Mouse (Mus musculus) embryonic facial prominence, embryonic 14.5 days (tissue): ENCODE results near the gene Ranbp10. TPM values are rescaled to one million over a fixed set of nuclear protein-coding genes. Genes with fewer than 3 reads are reported as not detected.
"Not testable (repeated sequence)": the region's sequence is repeated elsewhere in the genome, so short reads cannot be mapped to it uniquely, and the experiment has no call there.

ENCODE experiments used
- ATAC-seq: fragments of 200-750 bp; cut with Nextera tagmentation; 2 replicates; pipeline ENCODE4 v1.8.0; 2017; ENCODE audit warnings: low read depth, moderate number of reproducible peaks, moderate TSS enrichment
- DNase-seq: peaks from one replicate; pipeline ENCODE4 v3.0.0-alpha.2; 2015; ENCODE audit warnings: low spot score
- H3K27ac ChIP-seq: fragments of 300-500 bp; sonication (generic); replicated peaks from 2 replicates; pipeline ENCODE4 v1.5.1; 2014; ENCODE audit warnings: low read depth, mild to moderate bottlenecking, low read length, moderate library complexity
- H3K27me3 ChIP-seq: fragments of 300-500 bp; sonication (generic); replicated peaks from 2 replicates; pipeline ENCODE4 v1.6.1; 2014; ENCODE audit warnings: low read length; ENCODE audit not compliant: control insufficient read depth, insufficient read depth
- H3K36me3 ChIP-seq: fragments of 300-500 bp; sonication (generic); 2 replicates; pipeline ENCODE4 v1.6.1; 2014; ENCODE audit warnings: low read length, mixed read lengths; ENCODE audit not compliant: control insufficient read depth, insufficient read depth
- H3K4me1 ChIP-seq: fragments of 300-500 bp; sonication (generic); 2 replicates; pipeline ENCODE4 v1.6.1; 2014; ENCODE audit warnings: antibody characterized with exemption, low read length; ENCODE audit not compliant: control insufficient read depth, insufficient read depth
- H3K4me2 ChIP-seq: fragments of 300-500 bp; sonication (generic); 2 replicates; pipeline ENCODE4 v1.6.1; 2014; ENCODE audit warnings: low read depth, mild to moderate bottlenecking, low read length, moderate library complexity, mixed read lengths
- H3K4me3 ChIP-seq: fragments of 300-500 bp; sonication (generic); 2 replicates; pipeline ENCODE4 v1.5.1; 2014; ENCODE audit warnings: low read depth, mild to moderate bottlenecking, low read length
- H3K9ac ChIP-seq: fragments of 300-500 bp; sonication (generic); 2 replicates; pipeline ENCODE4 v1.6.1; 2014; ENCODE audit warnings: low read depth, mild to moderate bottlenecking, low read length, moderate library complexity, mixed read lengths
- H3K9me3 ChIP-seq: fragments of 300-500 bp; sonication (generic); 2 replicates; pipeline ENCODE4 v1.6.1; 2016; ENCODE audit warnings: low read length; ENCODE audit not compliant: control insufficient read depth
- WGBS: fragments of 180-500 bp; shearing (Covaris S2); extraction: QIAGEN DNeasy Blood & Tissue Kit; methylation state at CpG from one replicate; pipeline ENCODE4 v1.1.7; 2014; 5-methylcytosine and 5-hydroxymethylcytosine counted together
- polyA plus RNA-seq: library from polyadenylated mRNA; unstranded; fragments of >200 nt; fragmentation: Nextera tagmentation; extraction: Ambion mirVana; gene quantifications from 2 replicates; pipeline ENCODE4 v1.2.1, GENCODE M21; 2014

Ranbp10 gene
- polyA plus RNA-seq, 1 experiment from 2014 or later: 11.2 TPM

- peaks cover 7% of the 10 kb centered on the region; the same call in 1 of the 2 replicates for H3K4me1 ChIP-seq
- ATAC-seq (no peak), DNase-seq (no peak)
- H3K4me3 ChIP-seq: no peak overlapping the region
- no peak overlapping the region for H3K27ac ChIP-seq
- peaks cover 47% of the 10 kb centered on the region for H3K36me3 ChIP-seq
- H3K9me3 ChIP-seq: no peaks in the 10 kb centered on the region
- no peaks in the 10 kb centered on the region for H3K27me3 ChIP-seq
- no peak overlapping the region for H3K9ac ChIP-seq
- 83% methylated on average over 4 of the region's 4 CpGs for WGBS
- peak overlapping the region; percentile 46; the same call in 1 of the 2 replicates for H3K4me2 ChIP-seq
Measured at GRCm38 (mm10) chr8:105850014-105850413, 22.9 kb upstream of the Ranbp10 start.

- H3K4me2 ChIP-seq: no peak overlapping the region
- H3K9ac ChIP-seq: no peak overlapping the region
- ATAC-seq (no peak), DNase-seq (no peak)
- peaks cover 7% of the 10 kb centered on the region; the same call in 1 of the 2 replicates for H3K4me1 ChIP-seq
- no peaks in the 10 kb centered on the region for H3K27me3 ChIP-seq
- H3K4me3 ChIP-seq: no peak overlapping the region
- peaks cover 66% of the 10 kb centered on the region for H3K36me3 ChIP-seq
- no peaks in the 10 kb centered on the region for H3K9me3 ChIP-seq
- H3K27ac ChIP-seq: no peak overlapping the region
- WGBS: 90% methylated on average over 10 of the region's 11 CpGs
Measured at GRCm38 (mm10) chr8:105846678-105847077, 19.5 kb upstream of the Ranbp10 start.

- 91% methylated on average over 5 of the region's 5 CpGs for WGBS
- H3K4me2 ChIP-seq: no peak overlapping the region
- no peaks in the 10 kb centered on the region for H3K27me3 ChIP-seq
- no peak overlapping the region for H3K9ac ChIP-seq
- DNase-seq (no peak), ATAC-seq (no peak)
- peaks cover 14% of the 10 kb centered on the region for H3K36me3 ChIP-seq
- H3K4me1 ChIP-seq: no peaks in the 10 kb centered on the region
- no peaks in the 10 kb centered on the region for H3K9me3 ChIP-seq
- no peak overlapping the region for H3K27ac ChIP-seq
- H3K4me3 ChIP-seq: no peak overlapping the region
Measured at GRCm38 (mm10) chr8:105839209-105839608, 12.1 kb upstream of the Ranbp10 start.

GRCm38 (mm10) chr8:105836991-105837390 is 9.8 kb upstream of the Ranbp10 start:
- Histone ChIP-seq H3K27me3 (no peaks in the 10 kb centered on the region), H3K4me3 (no peak overlapping the region), H3K9me3 (no peaks in the 10 kb centered on the region), H3K4me2 (no peak overlapping the region), H3K27ac (no peak overlapping the region), H3K9ac (no peak overlapping the region), H3K4me1 (no peaks in the 10 kb centered on the region), H3K36me3 (0 out of 2 replicates have a peak, but pooled peaks cover 6% of the 10 kb centered on the region)
- ATAC-seq (no peak), DNase-seq (no peak)
- 86% methylated on average over 6 of the region's 6 CpGs for WGBS

GRCm38 (mm10) chr8:105835318-105835717 is 8.2 kb upstream of the Ranbp10 start:
- Histone ChIP-seq H3K4me1 (no peaks in the 10 kb centered on the region), H3K9me3 (no peaks in the 10 kb centered on the region), H3K27me3 (no peaks in the 10 kb centered on the region), H3K4me2 (no peak overlapping the region), H3K9ac (no peak overlapping the region), H3K36me3 (no peaks in the 10 kb centered on the region), H3K27ac (no peak overlapping the region), H3K4me3 (no peak overlapping the region)
- 24% methylated on average over 11 of the region's 11 CpGs for WGBS
- ATAC-seq (no peak), DNase-seq (no peak)

GRCm38 (mm10) chr8:105833740-105834139 is 6.6 kb upstream of the Ranbp10 start:
- H3K4me3 ChIP-seq, H3K4me2 ChIP-seq, H3K27ac ChIP-seq, H3K9ac ChIP-seq, H3K9me3 ChIP-seq, H3K27me3 ChIP-seq, ATAC-seq, DNase-seq, H3K36me3 ChIP-seq, H3K4me1 ChIP-seq: not testable (repeated sequence)
- 80% methylated on average over 2 of the region's 2 CpGs for WGBS

- WGBS: 10% methylated on average over 4 of the region's 4 CpGs
- no peaks in the 10 kb centered on the region for H3K27me3 ChIP-seq
- no peak for ATAC-seq
- H3K4me2 ChIP-seq: peak overlapping the region; percentile 80
- H3K27ac ChIP-seq: peak overlapping the region; percentile 35; the same call in 1 of the 2 replicates
- peak overlapping the region; percentile 83 for H3K4me3 ChIP-seq
- no peaks in the 10 kb centered on the region for H3K9me3 ChIP-seq
- peaks cover 36% of the 10 kb centered on the region for H3K36me3 ChIP-seq
- peaks cover 10% of the 10 kb centered on the region; the same call in 1 of the 2 replicates for H3K4me1 ChIP-seq
- no peak for DNase-seq
- peak overlapping the region; percentile 85 for H3K9ac ChIP-seq
Measured at GRCm38 (mm10) chr8:105826379-105826778, 771 bp downstream of the Ranbp10 start.

- Histone ChIP-seq H3K4me2 (peak overlapping the region; percentile 80), H3K36me3 (peaks cover 45% of the 10 kb centered on the region), H3K4me3 (peak overlapping the region; percentile 83), H3K9me3 (no peaks in the 10 kb centered on the region), H3K4me1 (peaks cover 10% of the 10 kb centered on the region; the same call in 1 of the 2 replicates), H3K9ac (peak overlapping the region; percentile 85; the same call in 1 of the 2 replicates), H3K27me3 (no peaks in the 10 kb centered on the region), H3K27ac (no peak overlapping the region)
- 78% methylated on average over 4 of the region's 4 CpGs for WGBS
- ATAC-seq (no peak), DNase-seq (no peak)
Measured at GRCm38 (mm10) chr8:105825506-105825905, 1.6 kb downstream of the Ranbp10 start.

- DNase-seq (no peak), ATAC-seq (no peak)
- Histone ChIP-seq H3K36me3 (peaks cover 58% of the 10 kb centered on the region), H3K27ac (no peak overlapping the region), H3K9me3 (no peaks in the 10 kb centered on the region), H3K4me3 (no peak overlapping the region), H3K4me2 (no peak overlapping the region), H3K4me1 (0 out of 2 replicates have a peak, but pooled peaks cover 3% of the 10 kb centered on the region), H3K9ac (no peak overlapping the region), H3K27me3 (no peaks in the 10 kb centered on the region)
- 86% methylated on average over 1 of the region's 1 CpGs for WGBS
Measured at GRCm38 (mm10) chr8:105820925-105821324, 6.2 kb downstream of the Ranbp10 start.
